Mouse (Mus musculus) C2C12 (cell line): ENCODE measurements around the gene Stard5.

Experiments used
- CTCF ChIP-seq: IDR thresholded peaks from one replicate; pipeline ENCODE4 v1.5.1; 2011; ENCODE audit not compliant: control insufficient read depth, insufficient read depth, insufficient read length
- MYOD1 ChIP-seq: IDR thresholded peaks from one replicate; pipeline ENCODE4 v1.6.1; 2011; ENCODE audit warnings: low read depth; ENCODE audit not compliant: control insufficient read depth, insufficient read length
- MYOG ChIP-seq: IDR thresholded peaks from one replicate; pipeline ENCODE4 v1.6.1; 2011; ENCODE audit not compliant: control insufficient read depth, insufficient read length; ENCODE audit errors: extremely low read depth

DNA sequence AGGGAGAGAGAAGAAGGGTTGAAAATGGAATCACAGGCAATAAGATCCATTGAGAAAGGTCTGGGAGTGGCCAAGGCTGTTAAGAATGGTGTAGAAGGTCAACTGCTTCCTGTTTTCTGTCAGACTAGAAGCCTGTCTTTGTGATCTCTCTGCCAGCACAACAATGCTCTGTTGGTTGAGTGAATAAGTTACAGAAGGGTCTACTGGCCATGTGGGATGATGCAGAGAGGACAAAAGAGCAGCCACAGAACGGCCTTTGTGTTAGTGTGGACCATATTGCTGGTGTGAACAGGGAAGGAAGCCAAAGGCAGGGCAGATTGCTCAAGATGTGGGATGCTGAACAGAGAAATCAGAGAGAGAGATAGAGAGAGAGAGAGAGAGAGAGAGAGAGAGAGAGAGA lies 27.0 kb downstream of the Stard5 start:
- TF ChIP-seq MYOG (no peak), CTCF (no peak), MYOD1 (no peak)
